Mouse (Mus musculus) spleen, adult 12 weeks (tissue): ENCODE measurements around the gene Plekhg2.

Experiments
- DNase-seq: peaks from one replicate; pipeline ENCODE4 v3.0.0; 2022; ENCODE audit warnings: low spot score

The Plekhg2 gene

DNA sequence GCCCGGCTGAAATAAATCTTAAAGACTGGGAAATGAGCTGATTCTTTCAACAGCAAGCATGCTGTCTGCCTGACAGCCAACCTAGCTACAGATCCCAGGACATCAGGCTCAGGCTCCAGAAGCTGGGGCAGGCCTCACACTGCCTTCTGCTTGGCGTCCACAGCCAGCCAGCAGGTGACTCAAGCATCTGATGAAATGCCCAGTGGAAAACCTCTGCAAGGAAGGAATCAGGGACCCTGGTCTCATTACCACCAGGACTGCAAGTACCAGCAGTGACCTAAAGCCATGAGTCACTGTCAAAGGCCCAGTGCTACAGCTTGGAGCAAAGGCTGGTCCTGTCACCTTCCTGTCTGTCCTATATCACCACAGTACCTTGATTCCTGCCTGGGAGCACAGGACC is 36.9 kb downstream of the Plekhg2 start:
- DNase-seq = no peak

DNA sequence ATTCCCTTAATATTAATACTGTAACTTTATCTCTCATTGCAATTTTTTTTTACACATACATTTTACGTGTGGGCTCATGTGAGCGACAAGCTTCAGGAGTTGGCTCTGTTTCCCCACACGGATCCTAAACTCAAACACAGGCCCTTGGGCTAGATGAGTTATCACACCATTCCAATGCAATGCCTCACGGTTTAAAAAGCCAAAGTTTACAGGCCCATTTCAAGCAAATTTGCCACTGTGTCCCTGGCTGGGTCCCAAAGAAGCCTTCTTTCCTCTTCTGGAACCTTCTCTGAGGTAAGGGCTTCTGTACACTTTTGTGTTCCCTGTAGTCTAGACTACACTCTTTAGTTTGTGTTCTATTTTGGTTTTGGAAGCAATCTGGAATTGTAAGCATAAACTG is 37.9 kb downstream of the Plekhg2 start:
- no peak for DNase-seq

DNA sequence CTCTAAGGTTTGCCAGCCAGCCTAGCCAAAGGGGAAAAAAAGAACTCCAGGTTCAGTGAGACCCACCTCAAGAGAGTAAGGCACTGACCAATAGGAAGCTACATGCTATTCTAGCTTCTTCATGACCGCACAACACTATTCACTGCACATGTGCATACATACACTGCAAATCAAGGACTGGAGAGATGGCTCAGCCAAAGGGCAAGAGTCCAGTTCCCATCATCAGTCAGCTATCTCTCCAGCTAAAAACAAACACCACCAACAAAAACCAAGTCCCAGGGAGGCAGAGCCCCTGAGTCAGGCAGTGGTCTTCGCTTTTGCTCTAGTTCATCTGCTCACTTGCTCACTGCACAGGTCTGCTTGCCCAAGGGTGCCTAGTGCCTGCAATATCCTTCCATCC is 44.1 kb downstream of the Plekhg2 start:
- DNase-seq = no peak

DNA sequence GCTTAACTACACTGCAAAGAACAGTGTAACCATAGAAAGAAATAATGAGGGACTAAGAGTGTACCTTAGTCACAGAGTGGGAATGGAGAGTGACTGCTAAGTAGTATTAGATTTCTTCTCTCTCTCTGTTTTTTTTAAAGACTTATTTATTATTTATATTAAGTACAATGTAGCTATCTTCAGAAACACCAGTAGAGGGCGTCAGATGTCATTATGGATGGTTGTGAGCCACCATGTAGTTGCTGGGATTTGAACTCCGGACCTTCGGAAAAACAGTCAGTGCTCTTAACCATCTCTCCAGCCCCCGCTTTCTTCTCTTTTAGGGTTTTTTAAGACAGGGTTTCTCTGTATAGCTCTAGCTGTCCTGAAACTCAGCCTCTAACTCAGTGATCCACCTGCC is 45.9 kb downstream of the Plekhg2 start:
- DNase-seq = no peak

DNA sequence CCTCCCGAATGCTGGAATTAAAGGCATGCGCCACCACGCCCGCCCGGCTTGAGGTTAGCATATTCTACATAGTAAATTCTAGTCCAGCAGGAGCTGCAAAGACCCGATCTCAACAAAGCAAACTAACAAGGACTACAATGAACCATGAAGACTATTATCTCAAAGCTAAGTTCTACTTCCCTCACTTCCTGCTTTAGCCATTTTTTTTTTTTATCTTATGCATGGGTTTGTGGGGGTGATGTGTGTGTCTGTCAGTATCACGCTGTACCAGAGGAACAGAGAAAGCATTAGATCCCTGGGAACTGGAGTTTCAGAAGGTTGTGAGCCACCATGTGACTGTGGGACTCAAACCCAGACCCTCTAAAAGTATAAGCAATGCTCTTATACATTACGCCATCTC is 47.1 kb downstream of the Plekhg2 start:
- DNase-seq = no peak

DNA sequence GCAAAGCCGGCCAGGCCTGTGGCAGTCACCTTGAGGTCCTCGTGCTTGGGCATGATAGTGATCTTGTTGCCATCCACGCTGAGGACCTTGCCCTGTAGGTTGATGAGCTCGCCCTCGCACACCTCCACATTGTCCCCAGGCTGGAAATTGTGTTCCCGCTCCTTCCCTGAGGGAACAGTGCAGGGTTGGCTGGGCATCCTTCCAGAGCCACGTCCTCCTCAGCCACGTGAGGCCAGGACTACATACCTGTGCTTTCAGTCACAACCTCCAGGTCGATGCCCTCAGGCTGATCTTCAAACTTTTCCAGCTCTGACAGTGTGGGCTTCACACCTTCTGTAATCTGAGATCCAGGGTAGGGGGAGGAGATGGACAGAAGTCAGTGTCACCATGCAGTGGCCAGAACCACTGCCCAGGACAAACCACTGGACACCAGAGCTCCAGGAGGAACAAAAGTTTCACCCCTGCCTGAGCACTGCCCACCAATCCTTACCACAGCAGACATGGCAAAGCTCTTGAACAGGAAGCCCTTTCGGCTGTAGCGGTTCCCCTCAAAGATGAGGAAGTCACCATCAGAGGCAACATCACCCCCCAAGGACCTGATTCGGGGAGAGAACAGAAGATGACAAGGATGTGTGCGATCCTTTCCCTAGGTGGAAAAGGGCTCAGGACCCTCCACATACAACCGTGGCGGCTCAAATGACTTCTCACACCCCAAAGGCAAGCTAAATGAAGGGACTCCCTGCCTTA is 50.3 kb downstream of the Plekhg2 start:
- DNase-seq = no peak

DNA sequence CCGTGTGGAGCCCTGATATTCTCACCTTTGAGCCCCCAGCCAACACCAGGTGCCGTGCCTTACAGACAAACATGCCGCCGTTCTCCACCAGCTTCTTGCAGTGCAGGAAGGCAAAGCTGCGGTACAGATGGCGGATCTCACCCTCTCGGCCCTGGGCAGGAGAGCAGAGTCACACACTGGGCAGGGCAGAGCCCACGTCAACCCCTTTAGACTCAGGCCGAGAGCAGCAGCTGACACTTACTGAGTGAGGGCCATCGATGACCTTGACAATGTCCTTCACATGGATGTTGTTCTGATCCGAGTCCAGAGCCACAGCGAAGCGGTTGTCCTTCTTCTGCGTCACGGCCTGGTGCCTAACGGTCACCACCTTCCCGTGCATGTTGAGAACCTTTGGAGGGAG is 53.7 kb downstream of the Plekhg2 start:
- DNase-seq = no peak

DNA sequence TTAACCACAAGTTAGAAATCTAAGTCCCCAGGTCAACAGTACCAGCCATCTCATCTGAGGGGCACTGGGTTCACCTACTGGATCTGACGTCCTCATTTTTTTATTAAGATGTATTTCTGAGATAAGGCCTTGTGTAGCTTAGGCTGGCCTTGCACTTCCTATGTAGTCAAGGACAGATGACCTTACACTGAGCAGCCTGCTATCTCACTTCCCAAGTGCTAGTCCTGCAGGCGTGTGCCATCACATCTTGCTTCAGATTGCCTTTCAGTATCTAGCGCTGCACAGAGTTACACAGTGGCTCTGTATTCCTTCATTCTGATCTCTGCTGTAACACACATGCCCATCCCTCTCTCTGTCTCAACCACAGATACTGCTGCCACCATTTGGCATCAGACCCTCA is 54.4 kb downstream of the Plekhg2 start:
- DNase-seq = no peak

DNA sequence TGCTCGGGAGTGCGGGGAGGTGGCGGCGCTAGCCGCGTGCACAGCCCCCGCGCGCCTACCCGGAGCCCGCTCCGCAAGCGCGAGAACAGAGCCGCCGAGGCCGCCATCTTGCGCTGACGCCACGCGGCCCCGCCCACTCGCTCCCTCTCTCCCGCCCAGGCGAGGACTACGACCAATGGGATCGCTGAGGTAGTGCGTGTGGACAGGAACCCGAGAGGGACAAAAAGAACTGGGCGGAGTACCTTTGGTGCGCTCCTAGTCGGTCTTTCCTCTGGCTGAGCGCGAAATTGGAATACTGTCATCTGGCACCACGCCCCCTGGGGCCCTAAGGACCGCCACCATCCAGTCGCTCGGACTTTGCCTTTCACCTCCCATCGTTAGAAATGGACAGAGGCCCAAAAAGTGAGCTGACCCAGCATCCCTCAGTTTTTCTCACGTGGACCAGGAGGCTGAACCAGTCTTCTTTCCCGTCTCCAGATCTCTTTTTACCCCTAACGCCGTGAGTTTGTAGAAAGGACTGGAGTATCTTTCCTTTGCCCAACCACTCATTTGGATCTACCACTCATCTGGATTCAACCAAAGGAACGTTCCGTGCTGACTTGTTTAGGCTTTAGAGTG is 60.4 kb downstream of the Plekhg2 start, which contains the start of gene Timm50:
Gene Timm50, minus strand, starts transcription at position 147 of the 618 bp plus-strand sequence.
- DNase-seq = peak; percentile 95

DNA sequence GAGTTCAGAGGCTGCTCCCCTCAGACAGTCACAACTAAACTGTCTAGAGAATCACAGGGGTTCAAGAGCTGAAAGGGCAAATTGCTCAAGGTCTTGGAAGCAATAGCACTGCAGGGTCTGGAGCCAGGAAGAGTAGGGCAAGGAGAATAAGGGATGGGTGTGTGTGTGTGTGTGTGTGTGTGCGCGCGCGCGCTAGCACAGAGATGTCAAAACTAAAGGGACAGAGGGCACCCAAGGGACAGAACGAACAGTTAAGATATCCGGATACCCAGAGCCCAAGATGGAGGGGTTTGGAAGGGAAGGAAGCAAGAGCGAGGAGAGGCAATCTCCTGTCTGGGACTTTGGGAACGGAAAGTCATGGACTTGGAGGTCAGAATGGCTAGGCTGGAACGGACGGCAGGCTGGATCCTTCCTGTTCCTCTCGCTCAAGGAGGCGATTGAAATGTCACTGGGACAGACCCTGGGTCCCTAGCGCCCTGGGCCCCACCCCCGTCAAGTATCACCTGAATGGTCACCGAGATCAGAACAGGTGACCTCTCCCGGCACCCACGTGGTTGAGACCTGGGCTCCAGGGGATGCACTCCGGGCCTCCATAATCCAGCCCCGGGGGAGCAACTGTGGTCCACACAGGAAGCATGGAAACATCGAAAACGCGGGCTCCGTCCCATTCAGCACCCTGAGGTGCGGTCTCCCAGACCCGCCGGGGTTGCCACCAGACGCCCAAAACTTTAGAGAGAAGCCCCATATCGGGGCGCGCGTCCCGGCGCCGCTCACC is 61.1 kb downstream of the Plekhg2 start:
- no peak for DNase-seq

DNA sequence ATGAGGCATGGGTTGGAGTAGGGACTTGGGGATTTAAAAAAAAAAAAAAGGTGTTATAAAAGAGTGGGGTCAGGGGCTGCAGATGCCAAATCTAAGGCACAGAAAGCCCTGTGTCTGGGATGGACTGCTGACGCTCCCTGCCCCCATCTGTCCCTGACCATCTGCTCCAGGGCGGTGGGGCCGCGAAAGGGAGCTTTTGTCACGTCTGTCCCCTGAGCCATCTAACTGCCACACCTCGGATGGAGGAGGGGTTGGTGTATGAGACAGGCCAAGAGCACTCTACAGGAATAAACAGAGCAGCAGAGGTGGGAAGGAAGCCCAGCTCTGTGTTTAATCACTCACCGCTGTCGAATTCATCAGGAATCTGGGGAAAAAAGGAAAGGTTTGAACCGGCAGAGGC is 62.7 kb downstream of the Plekhg2 start:
- DNase-seq = no peak
